Comparison of ENCODE assay signal across 9 mouse cellular contexts in the genomic region with DNA sequence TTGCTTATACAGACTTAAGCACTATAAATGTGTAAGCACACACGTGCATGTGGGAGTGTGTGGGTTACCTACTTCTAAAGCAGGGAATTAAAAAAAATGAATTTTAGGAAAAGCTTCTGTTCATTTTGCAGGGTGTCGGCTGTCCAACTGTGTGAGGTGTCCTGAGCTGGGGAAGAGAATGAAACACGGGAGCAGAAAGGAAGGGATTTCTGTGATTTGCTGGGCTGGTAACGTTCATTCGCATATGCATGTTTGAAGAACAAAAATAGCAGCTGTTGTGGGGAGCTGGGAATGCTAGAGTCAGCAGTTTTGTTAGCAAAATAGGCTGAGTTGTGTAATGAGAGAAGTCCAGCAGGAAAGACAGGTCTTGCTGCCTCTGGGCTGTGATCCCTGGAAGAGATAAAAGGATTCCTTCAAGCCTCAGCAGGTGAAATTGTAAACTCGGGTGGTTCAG.
DNase-seq lines count a peak whose midpoint lies in the region; ATAC-seq lines count a peak whose summit lies in the region.
"Had no signal": no experiment of that assay in that cellular context is flagged by ENCODE, and none has a peak within 500 bp of the region (broad histone marks: within the 10 kb centered on the region; RNA-seq: fewer than 3 reads in every experiment).

No protein-coding gene starts in this region.

- no peak overlapping the region for H3K4me2 ChIP-seq in intestine, embryonic 14.5 days (ENCODE audit: low read length)
- H3K4me2 ChIP-seq: limb, embryonic 12.5 days had no signal

- no peaks in the 10 kb centered on the region; the same call in 1 of the 2 replicates for H3K4me1 ChIP-seq in intestine, embryonic 14.5 days (replicated peaks; ENCODE audit: control insufficient read depth, insufficient read depth, low read length)
- H3K4me1 ChIP-seq: limb, embryonic 12.5 days had no signal

- H3K36me3 ChIP-seq in intestine, embryonic 14.5 days (ENCODE audit: control insufficient read depth, insufficient read depth, low read length) = no peaks in the 10 kb centered on the region
- H3K36me3 ChIP-seq: limb, embryonic 12.5 days had no signal

- no peaks in the 10 kb centered on the region for H3K9me3 ChIP-seq in intestine, embryonic 14.5 days (ENCODE audit: control insufficient read depth, low read length)
- H3K9me3 ChIP-seq: limb, embryonic 12.5 days had no signal

- WGBS in intestine, embryonic 14.5 days = 42% methylated on average over 6 of the region's 6 CpGs

- peak; percentile 5; the same call in 1 of the 2 replicates for ATAC-seq in intestine, embryonic 14.5 days (replicated peaks; ENCODE audit: low FRiP score, low TSS enrichment, low read depth)
- ATAC-seq in inflammation-experienced regulatory T-cells, adult 6 months = no peak

- DNase-seq in kidney, adult 11 months = peak; percentile 21
- no peak for DNase-seq in kidney, adult 18-20 months
- DNase-seq in adipocyte (ENCODE audit: low spot score) = peak; percentile 33
- no peak for DNase-seq in intestine, embryonic 14.5 days (ENCODE audit: low spot score)
- peak; percentile 9 for DNase-seq in lung, postnatal 10 days
- no peak for DNase-seq in T-cell, adult 2 months (ENCODE audit: low spot score)
- no peak for DNase-seq in layer of hippocampus, adult 11-12 months (ENCODE audit: low spot score)

- H3K27me3 ChIP-seq in intestine, embryonic 14.5 days (replicated peaks; ENCODE audit: control insufficient read depth, insufficient read depth, low read length) = no peaks in the 10 kb centered on the region
- H3K27me3 ChIP-seq: limb, embryonic 12.5 days had no signal

- no peak overlapping the region for H3K4me3 ChIP-seq in intestine, embryonic 14.5 days (ENCODE audit: low read depth, low read length)
- H3K4me3 ChIP-seq: limb, embryonic 12.5 days had no signal

- H3K27ac ChIP-seq in intestine, embryonic 14.5 days (ENCODE audit: low read depth) = no peak overlapping the region
- H3K27ac ChIP-seq: limb, embryonic 12.5 days had no signal

- H3K9ac ChIP-seq in intestine, embryonic 14.5 days (ENCODE audit: low read length) = no peak overlapping the region
- H3K9ac ChIP-seq: limb, embryonic 12.5 days had no signal

Comparison
In these comparisons a context has a peak if more than half of its experiments do, and no peak if none do; other contexts are left out.
1. DNase-seq: peak in kidney, adult 11 months (single experiment), adipocyte (single experiment) and lung, postnatal 10 days (single experiment); none in kidney, adult 18-20 months (single experiment), intestine, embryonic 14.5 days (single experiment), T-cell, adult 2 months (single experiment) and layer of hippocampus, adult 11-12 months (single experiment).